Mouse (Mus musculus): ENCODE measurements around the gene Afg1l. TPM values are rescaled to one million over a fixed set of nuclear protein-coding genes. Genes with fewer than 3 reads are reported as not detected.

The Afg1l gene
- polyA plus RNA-seq, 1 experiment from 2014 or later, result 15.3 TPM

DNA sequence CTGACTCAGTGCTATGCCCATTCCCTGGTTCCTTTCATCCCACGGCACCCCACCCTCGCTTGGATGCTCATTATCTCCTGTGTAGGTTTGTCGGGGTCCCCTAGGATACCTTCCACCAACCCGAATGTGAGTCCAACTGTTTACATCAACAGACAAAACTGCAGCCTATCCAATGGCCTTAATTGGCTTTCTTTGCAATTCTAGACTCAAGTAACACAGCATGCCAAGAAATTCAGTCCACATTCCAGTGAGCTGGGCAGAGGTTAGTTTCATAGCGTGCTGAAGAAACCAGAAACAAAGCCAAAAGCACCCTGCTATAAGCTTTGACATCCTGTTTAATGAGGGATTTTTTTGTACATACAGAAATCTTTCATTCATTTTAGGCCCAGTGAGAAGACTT, 22.4 kb downstream of the Afg1l start:
- Histone ChIP-seq H3K4me2 (ENCODE audit: low read depth, low read length) (no peak overlapping the region), H3K9me3 (ENCODE audit: control insufficient read depth, low read length) (no peaks in the 10 kb centered on the region), H3K36me3 (ENCODE audit: control insufficient read depth, insufficient read depth, low read length) (peaks cover 8% of the 10 kb centered on the region), H3K4me1 (ENCODE audit: control insufficient read depth, insufficient read depth, low read length) (peaks cover 7% of the 10 kb centered on the region; the same call in 1 of the 2 replicates), H3K27ac (ENCODE audit: low read length) (no peak overlapping the region; the same call in 1 of the 2 replicates), H3K4me3 (ENCODE audit: low read length) (no peak overlapping the region), H3K27me3 (replicated peaks; ENCODE audit: control insufficient read depth, insufficient read depth, low read length) (no peaks in the 10 kb centered on the region), H3K9ac (ENCODE audit: low read depth, low read length) (no peak overlapping the region)
- ATAC-seq, result no peak
- 74% methylated on average over 5 of the region's 5 CpGs for WGBS

DNA sequence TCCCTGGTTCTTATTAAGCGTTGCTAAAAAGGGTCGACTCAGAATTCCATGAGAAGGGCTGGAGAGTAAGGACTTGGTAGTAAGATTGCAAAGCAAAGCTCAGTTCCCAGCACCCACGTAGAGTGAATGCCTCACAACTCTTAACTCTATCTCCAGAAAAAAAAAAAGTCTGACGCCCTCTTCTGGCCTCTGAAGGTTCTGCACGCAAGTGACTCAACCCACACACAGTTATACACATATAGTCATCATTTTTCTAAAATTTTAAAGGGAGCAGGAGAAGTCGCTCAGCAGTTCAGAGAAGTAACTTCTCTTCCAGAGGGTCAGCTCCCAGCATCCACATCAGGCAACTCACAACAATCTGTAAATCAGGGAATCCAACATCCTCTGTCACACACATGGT, 23.7 kb downstream of the Afg1l start:
- Histone ChIP-seq H3K4me3 (ENCODE audit: low read length) (no peak overlapping the region), H3K9ac (ENCODE audit: low read depth, low read length) (no peak overlapping the region), H3K36me3 (ENCODE audit: control insufficient read depth, insufficient read depth, low read length) (peaks cover 6% of the 10 kb centered on the region), H3K9me3 (ENCODE audit: control insufficient read depth, low read length) (no peaks in the 10 kb centered on the region), H3K4me2 (ENCODE audit: low read depth, low read length) (no peak overlapping the region), H3K27ac (ENCODE audit: low read length) (no peak overlapping the region), H3K27me3 (replicated peaks; ENCODE audit: control insufficient read depth, insufficient read depth, low read length) (no peaks in the 10 kb centered on the region), H3K4me1 (ENCODE audit: control insufficient read depth, insufficient read depth, low read length) (peaks cover 7% of the 10 kb centered on the region; the same call in 1 of the 2 replicates)
- no peak for ATAC-seq
- WGBS, result 86% methylated on average over 6 of the region's 6 CpGs

DNA sequence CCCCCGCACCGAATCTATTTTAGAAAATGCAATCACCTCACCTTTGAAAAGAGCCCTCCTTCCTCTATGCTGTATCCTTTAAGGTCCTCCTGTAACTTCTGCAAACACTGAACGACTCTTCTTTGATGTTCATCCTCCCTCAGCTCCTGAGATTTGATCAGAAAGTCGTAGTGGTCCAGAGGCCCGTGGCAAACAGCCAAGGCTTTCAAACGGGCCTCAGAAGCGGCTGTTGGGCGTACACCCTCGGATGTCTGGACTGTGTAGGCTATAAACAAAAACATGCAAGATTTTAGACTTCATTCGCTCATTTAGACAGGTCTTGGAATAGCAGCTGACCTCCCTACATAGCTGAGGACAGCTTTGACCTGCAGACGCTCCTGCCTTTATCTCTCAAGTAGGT, 24.1 kb downstream of the Afg1l start:
- Histone ChIP-seq H3K9ac (ENCODE audit: low read depth, low read length) (no peak overlapping the region), H3K27me3 (replicated peaks; ENCODE audit: control insufficient read depth, insufficient read depth, low read length) (no peaks in the 10 kb centered on the region), H3K36me3 (ENCODE audit: control insufficient read depth, insufficient read depth, low read length) (peaks cover 4% of the 10 kb centered on the region), H3K4me3 (ENCODE audit: low read length) (no peak overlapping the region), H3K9me3 (ENCODE audit: control insufficient read depth, low read length) (no peaks in the 10 kb centered on the region), H3K4me1 (ENCODE audit: control insufficient read depth, insufficient read depth, low read length) (peaks cover 7% of the 10 kb centered on the region; the same call in 1 of the 2 replicates), H3K27ac (ENCODE audit: low read length) (no peak overlapping the region), H3K4me2 (ENCODE audit: low read depth, low read length) (no peak overlapping the region)
- WGBS, result 55% methylated on average over 11 of the region's 11 CpGs
- no peak for ATAC-seq

- H3K27me3 ChIP-seq (replicated peaks; ENCODE audit: control insufficient read depth, insufficient read depth, low read length), result no peaks in the 10 kb centered on the region
- H3K4me1 ChIP-seq (ENCODE audit: control insufficient read depth, insufficient read depth, low read length), result no peaks in the 10 kb centered on the region
- WGBS, result 56% methylated on average over 3 of the region's 4 CpGs
- peaks cover 4% of the 10 kb centered on the region for H3K36me3 ChIP-seq (ENCODE audit: control insufficient read depth, insufficient read depth, low read length)
- no peak overlapping the region for H3K4me3 ChIP-seq (ENCODE audit: low read length)
- no peak overlapping the region for H3K27ac ChIP-seq (ENCODE audit: low read length)
- H3K9ac ChIP-seq (ENCODE audit: low read depth, low read length), result no peak overlapping the region
- H3K9me3 ChIP-seq (ENCODE audit: control insufficient read depth, low read length), result no peaks in the 10 kb centered on the region
- ATAC-seq, result no peak
- no peak overlapping the region for H3K4me2 ChIP-seq (ENCODE audit: low read depth, low read length)
Observed at GRCm38 (mm10) chr10:42449672-42450071, 28.7 kb downstream of the Afg1l start.

DNA sequence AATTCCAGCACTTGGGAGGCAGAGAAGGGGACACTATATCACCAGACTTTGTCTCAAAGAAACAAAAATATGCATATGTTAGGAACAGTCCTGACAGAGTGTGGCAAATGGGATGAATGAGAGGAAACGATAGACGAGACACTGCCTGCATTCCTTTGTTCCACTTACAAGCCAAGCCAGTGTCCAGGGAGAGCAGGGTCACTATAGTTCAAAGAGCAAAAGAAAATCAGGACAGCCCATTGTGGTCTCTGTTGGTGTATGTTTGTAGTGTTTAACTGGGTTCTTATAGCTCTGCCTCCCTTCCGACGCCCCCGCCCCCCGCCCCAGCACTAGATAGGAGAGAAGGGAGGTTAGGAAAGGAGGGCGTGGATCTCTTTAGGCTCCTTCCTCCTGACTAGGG, 30.0 kb downstream of the Afg1l start:
- Histone ChIP-seq H3K27ac (ENCODE audit: low read length) (no peak overlapping the region), H3K9ac (ENCODE audit: low read depth, low read length) (no peak overlapping the region)

GRCm38 (mm10) chr10:42446145-42446544, 32.2 kb downstream of the Afg1l start:
- no peaks in the 10 kb centered on the region for H3K36me3 ChIP-seq (ENCODE audit: control insufficient read depth, insufficient read depth, low read length)
- no peak overlapping the region for H3K4me3 ChIP-seq (ENCODE audit: low read length)
- H3K27me3 ChIP-seq (replicated peaks; ENCODE audit: control insufficient read depth, insufficient read depth, low read length), result no peaks in the 10 kb centered on the region
- H3K9ac ChIP-seq (ENCODE audit: low read depth, low read length), result no peak overlapping the region
- H3K9me3 ChIP-seq (ENCODE audit: control insufficient read depth, low read length), result no peaks in the 10 kb centered on the region
- no peak overlapping the region for H3K27ac ChIP-seq (ENCODE audit: low read length)
- H3K4me1 ChIP-seq (ENCODE audit: control insufficient read depth, insufficient read depth, low read length), result no peaks in the 10 kb centered on the region
- no peak for ATAC-seq
- no peak overlapping the region for H3K4me2 ChIP-seq (ENCODE audit: low read depth, low read length)
- 64% methylated on average over 9 of the region's 9 CpGs for WGBS

More for the DNA sequence above, 30.0 kb downstream of the Afg1l start:
- Histone ChIP-seq H3K4me2 (ENCODE audit: low read depth, low read length) (no peak overlapping the region), H3K27me3 (replicated peaks; ENCODE audit: control insufficient read depth, insufficient read depth, low read length) (no peaks in the 10 kb centered on the region), H3K9me3 (ENCODE audit: control insufficient read depth, low read length) (no peaks in the 10 kb centered on the region), H3K4me1 (ENCODE audit: control insufficient read depth, insufficient read depth, low read length) (no peaks in the 10 kb centered on the region), H3K36me3 (ENCODE audit: control insufficient read depth, insufficient read depth, low read length) (peaks cover 4% of the 10 kb centered on the region), H3K4me3 (ENCODE audit: low read length) (no peak overlapping the region)
- WGBS, result 52% methylated on average over 7 of the region's 7 CpGs
- ATAC-seq, result no peak

DNA sequence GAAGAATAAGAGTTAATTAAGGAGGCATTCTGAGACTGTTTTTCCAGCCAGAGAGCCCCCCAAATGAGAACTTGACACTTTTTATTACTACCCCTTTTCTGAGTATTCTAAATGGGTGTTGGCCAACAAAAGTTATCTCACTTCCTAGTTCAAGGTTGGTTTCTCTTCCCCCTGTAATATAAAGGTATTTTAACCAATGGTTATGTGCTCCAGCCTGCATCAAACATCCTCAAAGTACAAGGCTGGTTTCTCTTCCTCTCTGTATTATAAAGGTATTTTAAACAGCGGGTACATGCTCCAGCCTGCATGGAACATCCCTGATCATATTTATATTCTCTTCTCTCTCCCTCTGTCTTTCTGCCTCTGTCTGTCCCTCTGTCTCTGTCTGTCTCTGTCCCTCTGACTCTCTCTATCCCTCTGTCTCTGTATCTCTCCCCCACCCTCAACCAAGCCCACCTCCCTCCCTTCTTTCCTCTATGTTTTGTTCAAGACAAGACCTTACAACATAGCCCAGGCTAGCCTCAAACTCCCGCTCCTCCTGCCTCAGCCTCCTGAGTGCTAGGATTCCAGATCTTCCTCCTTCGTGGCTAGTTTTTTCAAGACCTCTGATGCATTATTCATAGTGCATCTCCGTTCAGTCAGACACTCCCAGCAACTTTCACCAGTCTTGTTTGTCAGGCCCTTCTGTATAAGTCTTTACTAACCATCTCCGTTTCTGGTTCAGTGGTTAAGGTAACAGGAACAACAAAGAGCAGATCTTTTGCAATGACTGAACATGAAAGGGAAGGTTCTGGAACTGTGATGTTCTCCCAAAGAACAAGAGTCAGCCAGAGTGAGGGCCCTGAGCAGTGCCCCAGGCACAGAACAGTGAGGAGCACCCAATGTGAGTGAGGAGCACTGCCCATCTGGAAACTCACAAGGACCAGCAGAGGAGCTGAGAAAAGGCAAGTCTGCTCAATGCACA, 41.2 kb downstream of the Afg1l start:
- Histone ChIP-seq H3K27ac (ENCODE audit: low read length) (no peak overlapping the region), H3K27me3 (replicated peaks; ENCODE audit: control insufficient read depth, insufficient read depth, low read length) (no peaks in the 10 kb centered on the region), H3K36me3 (ENCODE audit: control insufficient read depth, insufficient read depth, low read length) (peaks cover 8% of the 10 kb centered on the region), H3K4me2 (ENCODE audit: low read depth, low read length) (no peak overlapping the region), H3K9ac (ENCODE audit: low read depth, low read length) (no peak overlapping the region), H3K9me3 (ENCODE audit: control insufficient read depth, low read length) (no peaks in the 10 kb centered on the region), H3K4me1 (ENCODE audit: control insufficient read depth, insufficient read depth, low read length) (no peaks in the 10 kb centered on the region), H3K4me3 (ENCODE audit: low read length) (no peak overlapping the region)
- WGBS, result 83% methylated on average over 5 of the region's 5 CpGs
- ATAC-seq, result no peak

DNA sequence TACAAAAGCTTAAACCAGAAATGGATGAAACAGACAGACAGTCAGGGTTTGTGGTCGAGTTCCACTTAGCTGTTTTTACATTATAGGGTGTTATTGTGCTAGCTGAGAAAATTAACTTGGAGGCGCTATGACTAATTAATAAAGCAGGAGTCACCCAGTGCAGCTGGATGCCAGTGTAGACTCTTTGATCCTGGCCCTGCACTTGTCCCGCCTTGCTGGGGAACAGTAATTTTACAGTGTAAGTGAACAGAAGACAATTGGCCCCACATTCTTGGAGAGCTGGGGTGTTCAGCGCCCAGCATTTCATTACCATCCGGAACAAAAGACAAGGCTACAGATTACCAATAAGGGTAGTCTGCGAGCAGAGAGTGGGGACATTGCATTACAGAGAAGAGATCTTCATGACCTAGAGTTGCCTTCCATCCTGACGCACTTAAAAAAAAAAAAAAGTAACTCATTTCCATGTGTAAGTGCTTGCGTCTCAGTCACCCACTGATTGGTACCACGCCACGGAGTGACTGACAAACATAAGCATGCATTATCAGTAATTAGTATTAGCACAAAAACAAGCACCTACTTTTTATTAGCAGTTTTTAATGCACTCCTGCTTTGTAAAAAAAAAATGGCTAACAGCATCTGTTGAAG, 60.7 kb downstream of the Afg1l start:
- Histone ChIP-seq H3K27me3 (replicated peaks; ENCODE audit: control insufficient read depth, insufficient read depth, low read length) (no peaks in the 10 kb centered on the region), H3K9me3 (ENCODE audit: control insufficient read depth, low read length) (no peaks in the 10 kb centered on the region), H3K36me3 (ENCODE audit: control insufficient read depth, insufficient read depth, low read length) (no peaks in the 10 kb centered on the region), H3K4me1 (ENCODE audit: control insufficient read depth, insufficient read depth, low read length) (no peaks in the 10 kb centered on the region), H3K4me3 (ENCODE audit: low read length) (no peak overlapping the region), H3K27ac (ENCODE audit: low read length) (no peak overlapping the region), H3K4me2 (ENCODE audit: low read depth, low read length) (no peak overlapping the region), H3K9ac (ENCODE audit: low read depth, low read length) (no peak overlapping the region)
- no peak for ATAC-seq
- WGBS, result 74% methylated on average over 10 of the region's 10 CpGs

GRCm38 (mm10) chr10:42415821-42416470, 62.4 kb downstream of the Afg1l start:
- no peaks in the 10 kb centered on the region for H3K9me3 ChIP-seq (ENCODE audit: control insufficient read depth, low read length)

More at GRCm38 (mm10) chr10:42415821-42416470, 62.4 kb downstream of the Afg1l start:
- no peaks in the 10 kb centered on the region for H3K27me3 ChIP-seq (replicated peaks; ENCODE audit: control insufficient read depth, insufficient read depth, low read length)
- no peak overlapping the region for H3K4me2 ChIP-seq (ENCODE audit: low read depth, low read length)
- H3K4me1 ChIP-seq (ENCODE audit: control insufficient read depth, insufficient read depth, low read length), result no peaks in the 10 kb centered on the region
- ATAC-seq, result no peak
- H3K9ac ChIP-seq (ENCODE audit: low read depth, low read length), result no peak overlapping the region
- 82% methylated on average over 4 of the region's 4 CpGs for WGBS
- no peak overlapping the region for H3K27ac ChIP-seq (ENCODE audit: low read length)
- no peaks in the 10 kb centered on the region for H3K36me3 ChIP-seq (ENCODE audit: control insufficient read depth, insufficient read depth, low read length)
- no peak overlapping the region for H3K4me3 ChIP-seq (ENCODE audit: low read length)

Measured in intestine, embryonic 16.5 days (tissue).